Mouse (Mus musculus): ENCODE data around the gene Zfp780b. TPM values are rescaled to one million over a fixed set of nuclear protein-coding genes. Genes with fewer than 3 reads are reported as not detected.

Zfp780b gene
- 23.5 and 24.4 TPM in 2 replicates for polyA plus RNA-seq (2015; fragmentation: Nextera tagmentation; extraction: Ambion mirVana)

DNA sequence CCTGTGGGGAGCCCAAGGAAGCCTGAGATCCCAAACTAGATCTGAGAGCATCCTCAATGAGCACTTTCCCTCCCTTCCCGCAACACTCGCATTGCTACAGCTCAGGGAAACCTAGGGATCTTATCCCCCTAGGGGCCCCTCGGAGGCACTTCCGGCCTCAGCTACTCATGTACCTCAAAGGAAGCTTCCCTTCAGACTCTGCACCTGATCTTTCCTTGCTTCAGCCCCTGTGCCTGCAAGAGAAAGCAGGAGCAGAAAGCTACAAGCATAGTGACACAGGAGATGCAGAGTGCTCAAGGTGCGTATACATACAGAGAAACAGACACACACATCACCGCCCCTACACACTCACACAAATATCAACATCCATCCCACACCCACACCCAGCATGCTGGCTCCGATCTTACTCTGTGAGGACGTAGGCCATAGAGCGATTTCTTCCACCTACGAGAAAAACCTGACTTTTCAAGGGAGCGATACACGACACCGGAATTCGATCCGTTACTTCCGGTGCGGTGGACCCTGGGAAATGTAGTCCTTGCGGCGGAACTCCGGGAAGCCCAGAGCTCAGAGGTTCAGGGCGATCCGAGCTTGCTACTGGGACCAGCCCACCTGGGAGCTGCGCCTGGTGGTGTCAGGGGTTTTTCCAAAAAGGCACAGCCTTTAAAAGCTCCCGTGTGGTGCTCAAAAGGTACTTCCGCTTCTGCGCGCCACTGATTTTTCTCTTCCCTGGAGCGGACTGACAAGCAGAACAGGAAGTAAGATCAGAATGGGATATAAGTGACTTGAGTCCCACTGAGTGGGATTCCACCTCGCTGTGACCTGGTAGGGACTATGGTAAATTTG lies at the start of gene Zfp780b:
Gene Zfp780b, minus strand, starts transcription at position 489 of the 846 bp plus-strand sequence.

DNA sequence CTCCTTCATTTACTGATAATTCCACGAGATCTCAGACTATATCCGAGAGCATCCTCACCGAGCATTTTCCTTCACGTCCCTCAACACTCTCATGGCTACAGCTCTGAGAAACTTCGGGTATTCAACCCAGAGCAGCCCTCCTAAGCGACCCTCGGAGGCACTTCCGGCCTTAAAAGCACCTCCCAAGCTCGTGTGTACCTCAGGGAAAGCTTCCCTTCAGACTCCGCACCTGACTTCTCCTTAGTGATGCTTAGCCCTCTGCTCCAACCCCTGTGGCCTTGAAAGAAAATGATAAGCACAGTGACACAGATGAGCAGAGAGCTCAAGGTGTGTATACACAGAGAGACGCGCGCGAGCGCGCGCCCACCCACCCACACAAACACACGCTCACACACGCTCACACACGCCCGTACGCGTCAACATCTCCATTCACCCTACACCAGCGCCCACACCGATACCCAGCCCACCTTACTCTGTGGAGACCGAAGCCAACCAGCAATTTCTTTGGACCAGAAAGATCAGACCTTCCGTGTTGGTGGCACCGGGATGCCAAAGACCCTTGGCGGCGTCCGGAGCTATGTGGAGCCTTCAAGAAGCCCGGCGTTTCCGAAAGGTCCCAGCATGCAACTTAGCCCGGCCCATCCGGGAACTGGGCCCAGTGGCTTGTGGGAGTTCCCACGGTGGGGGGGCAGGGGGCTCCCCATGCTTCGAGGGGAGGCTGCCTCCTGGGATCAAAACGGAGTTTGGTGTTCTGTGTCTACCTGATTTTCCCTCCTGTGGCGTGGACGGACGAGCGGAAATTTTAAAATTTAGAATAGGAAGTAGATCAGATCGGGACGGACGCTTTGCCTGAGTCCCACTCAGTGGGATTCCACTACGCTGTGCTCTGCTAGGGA lies 34.8 kb upstream of the Zfp780b start, which contains the start of gene Zfp850:
Gene Zfp850, minus strand, starts transcription at position 567 of the 896 bp plus-strand sequence.

DNA sequence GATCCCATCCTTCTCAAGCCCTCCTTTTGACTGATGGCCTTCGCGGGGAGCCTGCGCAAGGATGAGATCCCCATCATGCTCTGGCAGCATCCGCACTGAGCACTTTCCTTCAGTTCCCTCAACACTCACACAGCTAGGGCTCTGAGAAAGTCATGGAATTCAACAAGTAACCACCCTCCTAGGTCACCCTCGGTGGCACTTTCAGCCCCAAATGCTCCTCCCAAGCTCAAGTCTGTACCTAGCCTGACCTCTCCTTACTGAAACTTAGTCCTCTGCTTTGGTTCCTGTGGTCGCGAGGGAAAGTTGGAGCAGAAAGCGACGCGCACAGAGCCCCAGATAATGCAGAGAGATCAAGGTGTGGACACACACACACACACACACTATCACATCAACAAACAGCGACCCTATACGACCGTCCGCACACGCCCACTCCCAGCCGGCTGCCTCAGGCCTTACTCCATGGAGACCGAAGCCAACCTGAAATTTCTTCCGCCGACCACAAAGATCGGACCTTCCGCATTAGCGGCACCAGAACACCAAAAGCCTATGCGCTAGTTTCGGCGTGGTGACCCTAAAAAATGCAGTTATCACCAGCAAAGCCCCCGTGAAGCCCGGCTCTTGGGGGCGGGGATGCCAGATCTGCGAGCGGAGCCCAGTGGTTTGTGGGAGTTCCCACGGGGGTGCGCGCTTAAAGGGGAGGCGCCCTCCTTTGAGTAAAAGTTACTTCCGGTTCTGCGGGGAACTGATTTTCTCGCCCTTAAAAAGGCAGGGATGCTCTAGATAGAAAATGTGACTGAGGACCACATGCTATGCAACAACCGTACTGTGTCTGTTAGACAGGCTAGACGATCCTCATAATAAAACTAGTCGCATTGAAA lies 49.9 kb downstream of the Zfp780b start, which contains the start of gene Zfp974:
Gene Zfp974, minus strand, starts transcription at position 643 of the 878 bp plus-strand sequence.

Other genes starting within 250 kb of the Zfp780b start
- gene Zfp60, start 247.8 kb downstream of the Zfp780b start, polyA plus RNA-seq (2015; fragmentation: Nextera tagmentation; extraction: Ambion mirVana): 44.0 and 44.3 TPM in 2 replicates
- gene Zfp626, start 172.0 kb downstream of the Zfp780b start, polyA plus RNA-seq (2015; fragmentation: Nextera tagmentation; extraction: Ambion mirVana): 1.5 and 1.7 TPM in 2 replicates
- gene Zfp59, start 140.6 kb downstream of the Zfp780b start, polyA plus RNA-seq (2015; fragmentation: Nextera tagmentation; extraction: Ambion mirVana): 5.8 and 6.1 TPM in 2 replicates
- 0.79 and 0.95 TPM in 2 replicates for gene Zfp607a, start 121.6 kb downstream of the Zfp780b start, polyA plus RNA-seq (2015; fragmentation: Nextera tagmentation; extraction: Ambion mirVana)
- gene Zfp974, start 49.7 kb downstream of the Zfp780b start, polyA plus RNA-seq (2015; fragmentation: Nextera tagmentation; extraction: Ambion mirVana): 6.3 and 7.6 TPM in 2 replicates
- 2.2 and 3.3 TPM in 2 replicates for gene Zfp850, start 34.9 kb upstream of the Zfp780b start, polyA plus RNA-seq (2015; fragmentation: Nextera tagmentation; extraction: Ambion mirVana)
- gene Psmc4, start 70.9 kb upstream of the Zfp780b start, polyA plus RNA-seq (2015; fragmentation: Nextera tagmentation; extraction: Ambion mirVana): 242 and 253 TPM in 2 replicates
- 0.98 and 1.0 TPM in 2 replicates for gene Fcgbp, start 92.1 kb upstream of the Zfp780b start, polyA plus RNA-seq (2015; fragmentation: Nextera tagmentation; extraction: Ambion mirVana)
- 0.06 and 0.09 TPM in 2 replicates for gene 9530053A07Rik, start 150.3 kb upstream of the Zfp780b start, polyA plus RNA-seq (2015; fragmentation: Nextera tagmentation; extraction: Ambion mirVana)
- 61.6 and 68.4 TPM in 2 replicates for gene Fbl, start 190.5 kb upstream of the Zfp780b start, polyA plus RNA-seq (2015; fragmentation: Nextera tagmentation; extraction: Ambion mirVana)
- gene Dyrk1b, start 200.3 kb upstream of the Zfp780b start, polyA plus RNA-seq (2015; fragmentation: Nextera tagmentation; extraction: Ambion mirVana): 10.0 and 11.1 TPM in 2 replicates